Mouse (Mus musculus): ENCODE data around the gene Tjp3.
"Not testable (repeated sequence)": the region's sequence is repeated elsewhere in the genome, so short reads cannot be mapped to it uniquely, and the experiment has no call there.

Gene Tjp3

GRCm38 (mm10) chr10:81231436-81231835 is 59.9 kb downstream of the Tjp3 start:
- DNase-seq (ENCODE audit: low spot score in 2 of 2): no peak

DNA sequence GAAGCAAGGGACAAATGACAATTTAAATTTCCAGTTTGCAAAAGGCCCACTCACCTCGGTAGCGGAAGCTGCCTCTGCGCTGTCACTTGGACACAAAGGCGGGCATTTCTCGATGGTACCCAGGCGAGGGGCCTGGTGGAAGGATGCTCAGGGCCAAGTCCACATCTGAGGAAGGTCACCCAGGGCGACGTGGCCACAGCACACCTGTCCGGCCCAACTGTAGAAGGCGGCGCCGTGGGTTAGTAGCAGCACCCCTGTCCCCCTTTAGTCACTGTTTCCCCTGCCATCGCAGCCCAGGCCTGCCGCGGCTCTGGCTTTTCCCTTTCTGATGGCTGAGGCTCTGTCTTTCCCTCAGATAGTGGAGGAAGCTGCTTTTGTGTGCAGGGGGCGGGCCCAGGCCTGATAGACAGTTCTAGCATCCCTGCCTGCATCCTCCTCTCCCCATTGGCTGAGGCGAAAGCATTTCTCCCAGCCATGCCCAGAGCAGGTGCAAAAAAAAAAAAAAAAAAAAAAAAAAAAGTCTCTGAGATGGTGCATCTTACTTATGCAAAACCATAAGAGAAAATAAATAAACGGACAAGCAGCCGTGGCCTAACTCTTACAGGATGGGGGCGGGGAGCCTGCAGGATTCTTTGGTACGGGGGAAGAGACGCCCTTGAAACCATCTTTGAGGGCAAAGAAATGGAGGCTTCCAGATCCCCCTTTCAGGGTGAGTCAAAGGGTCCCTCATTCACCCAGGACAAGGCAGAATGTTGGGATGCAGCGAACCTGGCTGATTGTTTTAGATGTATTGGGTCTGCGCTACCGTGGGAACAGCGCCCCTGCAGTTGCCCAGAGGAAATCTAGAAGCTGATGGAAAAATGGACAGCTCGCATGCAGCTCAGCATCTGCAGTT is 60.7 kb downstream of the Tjp3 start, which contains the start of gene Atcay:
Atcay (minus strand) TSS at position 396 of the 895 bp plus-strand sequence.
- no peak for DNase-seq (ENCODE audit: low spot score in 2 of 2)

DNA sequence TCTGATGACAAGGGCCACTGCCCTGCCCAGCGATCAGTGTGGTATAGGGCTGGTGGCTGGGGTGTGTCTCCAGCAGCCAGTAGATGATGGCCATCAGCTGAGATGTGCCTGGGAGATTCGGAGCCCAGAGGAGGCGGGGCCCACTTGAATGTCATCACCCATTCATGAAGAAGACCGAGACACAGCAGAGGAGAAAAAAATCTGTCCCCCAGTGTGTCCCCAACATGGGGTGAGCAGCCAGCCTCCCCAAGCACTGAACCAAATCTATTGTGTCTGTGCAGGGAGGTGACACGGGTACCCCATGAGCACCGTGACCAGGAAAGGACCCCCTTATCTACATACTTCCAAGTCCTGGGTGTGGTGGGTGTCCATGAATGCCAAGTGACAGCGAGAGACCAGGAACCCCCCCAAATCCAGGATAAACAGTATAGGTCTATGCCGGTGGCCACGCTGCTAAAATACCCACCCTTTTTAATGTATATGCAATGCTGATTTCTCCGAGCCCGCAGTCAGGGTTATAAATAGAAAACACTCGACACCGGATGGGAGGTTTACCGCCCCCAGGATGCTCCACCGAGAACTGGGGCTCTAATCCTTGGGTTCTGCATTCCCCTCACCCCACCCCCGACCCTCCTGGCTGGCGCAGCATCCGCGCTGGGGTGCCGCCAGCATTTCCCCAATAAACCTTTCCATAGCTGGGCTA is 61.5 kb downstream of the Tjp3 start:
- DNase-seq (ENCODE audit: low spot score in 2 of 2): no peak

- not testable (repeated sequence) for DNase-seq (ENCODE audit: low spot score in 2 of 2)
These were observed 67.7 kb downstream of the Tjp3 start for GRCm38 (mm10) chr10:81223731-81224130.
